Mouse (Mus musculus): ENCODE measurements around the gene Trpm7. TPM values are rescaled to one million over a fixed set of nuclear protein-coding genes. Genes with fewer than 3 reads are reported as not detected.

Gene Trpm7
- polyA plus RNA-seq, 1 experiment from 2014 or later: 43.0 TPM

DNA sequence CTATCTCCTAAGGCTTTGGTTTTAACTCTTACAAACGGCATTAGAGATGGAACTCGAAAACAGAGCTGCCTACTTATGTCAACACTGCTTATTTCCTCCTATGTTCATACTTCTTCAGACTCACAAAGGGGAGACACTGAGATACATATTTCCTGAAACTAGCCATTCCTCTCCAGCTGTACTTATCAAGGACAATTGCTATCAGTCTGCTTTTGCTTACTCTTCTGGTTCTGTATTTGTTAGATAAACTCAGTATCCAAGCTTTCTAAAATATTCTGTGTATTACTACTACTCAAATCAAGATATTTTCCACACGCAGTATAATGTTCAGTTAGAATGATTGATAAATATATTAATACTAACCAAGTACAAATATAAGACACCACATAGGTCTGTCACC is 74.0 kb downstream of the Trpm7 start:
- WGBS: 92% methylated on average over 3 of the region's 3 CpGs
- no peaks in the 10 kb centered on the region for H3K27me3 ChIP-seq
- no peak for ATAC-seq (ENCODE audit: low FRiP score)
- H3K4me1 ChIP-seq: no peaks in the 10 kb centered on the region
- no peak overlapping the region for H3K4me3 ChIP-seq
- no peak overlapping the region for H3K4me2 ChIP-seq (replicated peaks)
- H3K27ac ChIP-seq: no peak overlapping the region
- H3K9ac ChIP-seq: no peak overlapping the region
- no peaks in the 10 kb centered on the region for H3K9me3 ChIP-seq (replicated peaks)
- peaks cover 41% of the 10 kb centered on the region for H3K36me3 ChIP-seq

DNA sequence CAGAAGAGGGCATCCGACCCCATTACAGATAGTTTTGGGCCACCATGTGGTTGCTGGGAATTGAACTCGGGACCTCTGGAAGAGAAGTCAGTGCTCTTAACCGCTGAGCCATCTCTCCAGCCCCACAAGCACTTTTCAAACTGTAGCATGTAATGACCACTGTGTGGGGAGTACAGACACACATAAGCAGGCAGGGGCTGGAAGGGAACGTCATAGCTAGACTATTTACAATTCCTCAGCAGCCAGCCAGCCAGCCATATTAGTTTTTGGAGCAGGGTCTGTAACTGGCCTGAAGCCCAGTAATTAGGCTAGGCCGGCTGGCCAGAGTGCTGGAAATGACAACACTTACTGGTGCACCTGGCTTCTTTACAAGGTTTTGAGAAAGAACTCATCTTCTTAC is 77.6 kb downstream of the Trpm7 start:
- Histone ChIP-seq H3K27me3 (no peaks in the 10 kb centered on the region), H3K9me3 (replicated peaks) (no peaks in the 10 kb centered on the region), H3K36me3 (peaks cover 52% of the 10 kb centered on the region), H3K4me3 (no peak overlapping the region), H3K4me2 (replicated peaks) (no peak overlapping the region), H3K4me1 (no peaks in the 10 kb centered on the region), H3K27ac (no peak overlapping the region), H3K9ac (no peak overlapping the region)
- no peak for ATAC-seq (ENCODE audit: low FRiP score)
- WGBS: 93% methylated on average over 5 of the region's 5 CpGs

DNA sequence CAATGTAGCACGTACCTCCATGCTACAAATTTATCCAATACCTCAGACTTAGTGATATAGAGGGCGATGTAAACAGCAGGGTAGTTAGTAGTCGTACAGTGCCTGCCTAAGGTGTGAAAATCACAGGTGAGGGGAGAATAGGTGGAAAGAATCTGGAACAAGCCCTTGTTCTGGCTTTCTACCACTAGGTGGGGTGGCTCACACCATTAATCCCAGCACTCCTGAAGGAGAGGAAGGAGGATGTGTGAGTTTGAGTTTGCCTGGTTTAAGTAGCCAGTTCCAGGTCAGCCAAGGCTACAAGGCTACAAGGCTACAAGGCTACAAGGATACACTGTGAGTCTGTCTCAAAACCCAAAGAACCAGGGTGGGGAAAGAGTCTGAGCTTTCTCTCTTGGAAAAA is 80.3 kb downstream of the Trpm7 start:
- Histone ChIP-seq H3K9ac (no peak overlapping the region), H3K4me3 (no peak overlapping the region), H3K4me2 (replicated peaks) (no peak overlapping the region), H3K9me3 (replicated peaks) (no peaks in the 10 kb centered on the region), H3K27me3 (no peaks in the 10 kb centered on the region), H3K4me1 (no peaks in the 10 kb centered on the region), H3K36me3 (peaks cover 62% of the 10 kb centered on the region), H3K27ac (no peak overlapping the region)
- WGBS: 85% methylated on average over 3 of the region's 3 CpGs
- ATAC-seq (ENCODE audit: low FRiP score): no peak

DNA sequence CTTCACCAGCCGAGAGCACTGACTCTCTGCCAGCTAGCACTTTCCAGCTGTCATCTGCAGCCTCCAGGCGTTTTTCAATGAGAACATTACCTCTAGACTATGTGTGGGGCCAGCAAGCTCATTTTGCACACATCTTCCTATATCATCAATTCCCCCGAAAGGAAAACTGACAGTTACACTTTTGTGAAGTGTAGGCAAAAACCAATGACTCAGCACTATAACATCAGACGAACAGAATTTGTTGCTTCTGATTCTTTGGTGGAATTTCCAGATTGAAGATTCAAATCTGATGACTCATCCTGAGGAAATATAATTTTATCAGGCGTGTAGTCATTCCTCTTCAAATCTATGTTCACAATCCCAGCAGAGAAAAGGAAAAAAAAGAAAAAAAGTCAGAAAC is 83.4 kb downstream of the Trpm7 start:
- no peaks in the 10 kb centered on the region for H3K27me3 ChIP-seq
- ATAC-seq (ENCODE audit: low FRiP score): no peak
- H3K4me2 ChIP-seq (replicated peaks): no peak overlapping the region
- H3K9ac ChIP-seq: no peak overlapping the region
- no peaks in the 10 kb centered on the region for H3K9me3 ChIP-seq (replicated peaks)
- H3K4me3 ChIP-seq: no peak overlapping the region
- peaks cover 53% of the 10 kb centered on the region for H3K36me3 ChIP-seq
- no peak overlapping the region for H3K27ac ChIP-seq
- 79% methylated on average over 5 of the region's 5 CpGs for WGBS
- no peaks in the 10 kb centered on the region for H3K4me1 ChIP-seq

DNA sequence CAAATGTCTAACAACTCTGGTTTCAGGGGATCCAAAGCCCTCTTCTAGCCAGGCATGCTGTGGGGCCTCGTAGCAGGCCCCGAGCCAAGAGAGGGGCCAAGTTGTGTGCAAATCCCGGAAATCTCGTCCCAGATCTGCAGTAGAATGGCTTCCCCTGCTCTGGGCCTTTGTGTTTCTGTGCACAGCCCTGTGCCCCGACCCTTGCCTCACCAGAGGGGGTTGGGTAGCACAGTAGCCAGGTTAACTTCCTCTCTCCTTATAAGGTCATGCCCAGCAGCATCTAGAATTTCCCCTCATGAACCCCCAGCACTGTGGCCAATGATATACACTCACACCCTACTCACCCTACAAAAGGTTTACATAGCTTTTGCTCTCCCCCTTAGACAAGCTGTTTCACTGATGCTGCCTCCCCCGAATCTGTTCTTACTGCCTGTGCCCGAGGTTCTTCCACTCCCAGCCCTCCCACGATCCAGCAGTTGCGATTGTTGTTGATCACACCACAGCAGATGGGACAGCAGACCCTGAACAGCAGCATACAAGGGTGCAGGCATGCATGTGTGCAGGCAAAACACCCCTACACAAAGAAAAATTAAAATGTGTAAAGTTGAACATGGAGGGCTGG is 88.2 kb downstream of the Trpm7 start:
- H3K27ac ChIP-seq: no peak overlapping the region
- peaks cover 25% of the 10 kb centered on the region for H3K36me3 ChIP-seq
- H3K4me2 ChIP-seq (replicated peaks): no peak overlapping the region
- no peak overlapping the region for H3K9ac ChIP-seq
- no peak overlapping the region for H3K4me3 ChIP-seq
- H3K27me3 ChIP-seq: no peaks in the 10 kb centered on the region
- no peak for ATAC-seq (ENCODE audit: low FRiP score)
- no peaks in the 10 kb centered on the region for H3K9me3 ChIP-seq (replicated peaks)
- H3K4me1 ChIP-seq: no peaks in the 10 kb centered on the region
- WGBS: 56% methylated on average over 9 of the region's 9 CpGs

DNA sequence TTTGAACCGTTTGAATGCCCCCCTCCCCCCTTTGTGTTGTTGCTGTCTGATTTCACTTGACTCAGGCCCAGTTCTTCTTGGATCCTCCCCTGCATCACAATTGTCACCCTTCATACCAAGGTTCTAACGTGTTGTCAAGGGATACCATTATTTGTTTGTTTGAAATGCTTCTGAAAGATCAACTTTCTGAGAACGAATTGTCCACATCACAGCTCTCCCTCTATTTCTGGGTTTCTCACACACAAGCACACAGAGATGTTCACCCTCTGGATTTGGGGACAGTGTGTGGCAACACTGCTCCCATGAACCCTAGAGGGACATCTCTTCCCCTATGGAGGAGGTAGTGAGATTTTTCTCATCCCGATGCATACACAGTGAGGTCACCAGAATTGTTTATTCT is 92.7 kb downstream of the Trpm7 start, which contains the start of gene Usp50:
TSS of gene Usp50 (minus strand) at position 101 of the 400 bp plus-strand sequence.
- H3K4me3 ChIP-seq: no peak within 1 kb of the TSS
- H3K4me1 ChIP-seq: no peaks in the 10 kb centered on the region
- no peak within 1 kb of the TSS for H3K4me2 ChIP-seq (replicated peaks)
- no peak within 1 kb of the TSS for H3K9ac ChIP-seq
- ATAC-seq (ENCODE audit: low FRiP score): no peak
- WGBS: 65% methylated on average over 4 of the region's 4 CpGs
- no peak within 1 kb of the TSS for H3K27ac ChIP-seq
- no peaks in the 10 kb centered on the region for H3K9me3 ChIP-seq (replicated peaks)
- H3K27me3 ChIP-seq: no peaks in the 10 kb centered on the region
- no peaks in the 10 kb centered on the region for H3K36me3 ChIP-seq

DNA sequence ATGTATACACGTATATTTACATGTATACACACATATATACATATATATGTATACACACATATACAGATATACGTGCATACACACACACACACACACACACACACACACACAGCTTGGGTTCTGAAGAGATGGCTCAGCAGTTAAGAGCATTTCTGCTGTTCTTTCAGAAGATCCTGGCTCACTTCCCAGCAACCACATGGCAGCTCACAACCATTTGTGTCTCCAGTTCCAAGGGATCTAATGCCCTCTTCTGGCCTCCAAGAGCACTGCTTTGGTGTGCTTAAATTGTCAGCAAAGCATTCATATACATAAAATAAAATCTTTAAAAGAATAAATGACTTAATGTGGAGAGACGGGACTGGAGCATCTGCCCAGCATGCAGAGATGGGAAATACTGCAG is 93.6 kb downstream of the Trpm7 start:
- ATAC-seq (ENCODE audit: low FRiP score): no peak
- H3K9ac ChIP-seq: no peak overlapping the region
- no peak overlapping the region for H3K4me3 ChIP-seq
- no peaks in the 10 kb centered on the region for H3K27me3 ChIP-seq
- 74% methylated on average over 3 of the region's 3 CpGs for WGBS
- H3K36me3 ChIP-seq: no peaks in the 10 kb centered on the region
- no peak overlapping the region for H3K4me2 ChIP-seq (replicated peaks)
- H3K4me1 ChIP-seq: no peaks in the 10 kb centered on the region
- no peaks in the 10 kb centered on the region for H3K9me3 ChIP-seq (replicated peaks)
- H3K27ac ChIP-seq: no peak overlapping the region

DNA sequence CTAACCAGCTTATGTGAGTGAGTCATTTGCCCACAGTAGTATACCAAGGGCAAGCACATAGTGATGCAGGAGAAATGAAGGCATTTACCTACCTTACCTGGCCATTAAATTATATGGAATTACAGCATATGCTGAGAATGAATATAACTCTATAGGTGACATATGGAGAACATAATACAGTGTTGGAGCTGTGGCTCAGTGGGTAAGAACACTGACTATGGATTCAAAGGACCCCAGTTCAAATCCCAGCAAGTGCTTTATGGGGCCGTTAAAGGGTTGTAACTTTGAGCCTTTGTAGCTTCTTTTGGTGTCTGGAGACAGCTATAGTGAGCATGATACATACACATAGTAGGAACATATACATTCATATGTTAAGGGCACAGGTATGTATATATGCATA is 94.6 kb downstream of the Trpm7 start:
- Histone ChIP-seq H3K4me2 (replicated peaks) (no peak overlapping the region), H3K4me1 (no peaks in the 10 kb centered on the region), H3K27me3 (no peaks in the 10 kb centered on the region), H3K9ac (no peak overlapping the region), H3K36me3 (no peaks in the 10 kb centered on the region), H3K4me3 (no peak overlapping the region), H3K27ac (no peak overlapping the region), H3K9me3 (replicated peaks) (no peaks in the 10 kb centered on the region)
- 96% methylated on average over 1 of the region's 1 CpGs for WGBS
- ATAC-seq (ENCODE audit: low FRiP score): no peak

DNA sequence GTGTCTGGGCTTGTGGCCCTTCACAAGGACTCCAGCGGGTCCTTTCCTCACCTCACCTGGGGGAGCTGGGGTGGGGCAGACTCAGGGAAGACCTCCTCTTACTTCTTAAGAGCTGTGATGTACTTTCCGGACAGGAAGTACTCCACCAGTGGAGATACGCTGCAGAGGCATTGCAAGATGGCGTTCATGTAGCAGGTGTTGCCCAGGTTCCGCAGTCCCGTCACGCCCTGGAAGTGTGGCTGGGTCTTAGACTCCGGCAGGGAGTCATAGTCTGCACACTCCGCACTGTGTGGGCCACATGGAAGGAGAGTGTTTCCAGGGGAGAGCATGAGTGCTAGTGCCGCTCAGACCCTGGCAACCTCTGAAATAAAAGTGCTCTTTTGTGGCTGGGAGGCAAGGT is 95.7 kb downstream of the Trpm7 start:
- no peaks in the 10 kb centered on the region for H3K9me3 ChIP-seq (replicated peaks)
- no peak for ATAC-seq (ENCODE audit: low FRiP score)
- no peak overlapping the region for H3K9ac ChIP-seq
- H3K27ac ChIP-seq: no peak overlapping the region
- no peak overlapping the region for H3K4me2 ChIP-seq (replicated peaks)
- no peaks in the 10 kb centered on the region for H3K27me3 ChIP-seq
- no peak overlapping the region for H3K4me3 ChIP-seq
- no peaks in the 10 kb centered on the region for H3K36me3 ChIP-seq
- H3K4me1 ChIP-seq: no peaks in the 10 kb centered on the region
- WGBS: 84% methylated on average over 10 of the region's 10 CpGs

DNA sequence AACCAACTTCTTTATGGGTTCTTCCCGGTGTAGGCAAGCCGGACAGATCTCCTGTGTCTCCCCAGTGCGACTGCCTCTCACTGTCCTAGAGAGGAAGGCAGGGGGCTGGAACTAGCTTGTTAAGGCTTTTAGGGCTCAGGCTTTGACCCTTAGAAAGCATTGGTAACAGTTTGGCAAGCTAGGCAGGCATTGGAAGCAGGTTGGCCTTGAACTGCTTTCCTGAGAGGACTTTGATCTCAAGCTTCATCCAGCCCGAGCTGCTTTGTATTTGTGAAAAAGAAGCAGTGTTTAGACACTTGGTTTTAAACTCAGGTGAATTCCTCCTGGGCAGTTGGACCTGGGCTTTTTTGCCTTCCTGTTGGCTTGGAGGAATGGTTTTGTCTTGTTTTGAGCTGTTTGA is 97.2 kb downstream of the Trpm7 start:
- H3K9ac ChIP-seq: no peak overlapping the region
- ATAC-seq (ENCODE audit: low FRiP score): no peak
- no peaks in the 10 kb centered on the region for H3K9me3 ChIP-seq (replicated peaks)
- WGBS: 93% methylated on average over 4 of the region's 4 CpGs
- no peak overlapping the region for H3K4me2 ChIP-seq (replicated peaks)
- no peaks in the 10 kb centered on the region for H3K36me3 ChIP-seq
- no peaks in the 10 kb centered on the region for H3K27me3 ChIP-seq
- H3K27ac ChIP-seq: no peak overlapping the region
- no peak overlapping the region for H3K4me3 ChIP-seq
- no peaks in the 10 kb centered on the region for H3K4me1 ChIP-seq

DNA sequence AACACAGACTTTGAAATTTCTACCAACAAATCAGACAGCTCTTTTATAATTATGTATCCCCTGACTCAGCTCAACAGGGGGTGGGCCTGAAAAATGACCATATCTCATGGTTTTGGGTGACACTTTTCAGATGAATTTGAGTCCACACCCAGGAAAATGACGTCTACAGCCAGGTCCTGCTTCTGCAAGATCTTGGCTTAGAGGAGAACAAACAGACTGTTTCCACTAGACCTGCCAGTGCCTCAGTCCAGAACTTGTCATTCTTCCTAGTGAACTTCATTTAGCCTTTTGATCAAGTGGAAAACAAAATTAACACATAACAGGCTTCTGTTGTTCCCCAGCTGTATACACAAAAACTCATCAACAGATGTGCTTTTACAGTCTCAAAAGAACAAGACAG is 99.6 kb downstream of the Trpm7 start:
- H3K4me2 ChIP-seq (replicated peaks): no peak overlapping the region
- no peaks in the 10 kb centered on the region for H3K27me3 ChIP-seq
- no peak for ATAC-seq (ENCODE audit: low FRiP score)
- no peak overlapping the region for H3K27ac ChIP-seq
- H3K9ac ChIP-seq: no peak overlapping the region
- no peaks in the 10 kb centered on the region for H3K4me1 ChIP-seq
- no peak overlapping the region for H3K4me3 ChIP-seq
- no peaks in the 10 kb centered on the region for H3K36me3 ChIP-seq
- WGBS: 69% methylated on average over 1 of the region's 1 CpGs
- H3K9me3 ChIP-seq (replicated peaks): no peaks in the 10 kb centered on the region

DNA sequence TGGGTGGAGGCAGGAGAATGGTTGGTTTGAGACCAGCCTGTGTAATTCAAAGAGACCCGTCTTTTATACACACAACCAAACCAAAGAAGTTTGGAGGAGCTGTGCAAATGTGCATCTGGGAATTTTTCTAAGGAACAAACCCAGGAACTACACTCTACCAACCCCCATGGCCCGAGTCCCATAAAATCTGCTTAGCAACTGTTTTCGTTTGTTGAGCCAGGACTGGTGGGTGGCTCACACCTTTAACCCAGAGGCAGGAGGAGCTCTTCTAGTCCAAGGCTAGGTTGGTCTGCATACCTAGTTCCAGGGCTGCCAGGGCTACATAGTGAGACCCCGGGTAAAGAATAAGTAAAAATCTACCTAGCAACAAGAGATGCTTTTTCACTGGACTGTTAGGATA is 100.1 kb downstream of the Trpm7 start:
- H3K4me3 ChIP-seq: no peak overlapping the region
- no peak for ATAC-seq (ENCODE audit: low FRiP score)
- no peaks in the 10 kb centered on the region for H3K27me3 ChIP-seq
- no peaks in the 10 kb centered on the region for H3K9me3 ChIP-seq (replicated peaks)
- no peaks in the 10 kb centered on the region for H3K4me1 ChIP-seq
- 71% methylated on average over 4 of the region's 4 CpGs for WGBS
- no peak overlapping the region for H3K27ac ChIP-seq
- no peak overlapping the region for H3K4me2 ChIP-seq (replicated peaks)
- no peaks in the 10 kb centered on the region for H3K36me3 ChIP-seq
- H3K9ac ChIP-seq: no peak overlapping the region

DNA sequence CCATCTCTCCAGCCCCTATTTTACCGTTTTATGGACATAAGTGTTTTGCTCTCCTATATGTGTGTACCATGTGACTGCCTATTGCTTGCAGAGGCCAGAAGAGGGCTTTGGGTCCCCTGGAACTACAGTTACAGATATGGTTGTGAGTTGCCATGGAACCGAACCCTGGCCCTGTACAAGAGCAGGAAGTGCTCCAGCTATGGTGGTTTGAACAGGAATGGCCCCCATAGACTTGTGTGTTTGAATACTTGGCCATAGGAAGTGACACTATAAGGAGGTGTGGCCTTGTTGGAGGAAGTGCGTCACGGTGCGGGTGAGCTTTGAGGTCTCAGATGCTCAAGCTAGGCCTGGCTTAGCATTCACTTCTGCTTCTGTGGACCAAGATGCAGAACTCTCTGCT is 103.8 kb downstream of the Trpm7 start:
- WGBS: 92% methylated on average over 5 of the region's 5 CpGs
- Histone ChIP-seq H3K4me3 (no peak overlapping the region), H3K9me3 (replicated peaks) (no peaks in the 10 kb centered on the region), H3K27me3 (no peaks in the 10 kb centered on the region), H3K27ac (no peak overlapping the region), H3K9ac (no peak overlapping the region), H3K4me2 (replicated peaks) (no peak overlapping the region), H3K36me3 (no peaks in the 10 kb centered on the region), H3K4me1 (no peaks in the 10 kb centered on the region)
- ATAC-seq (ENCODE audit: low FRiP score): no peak
